Mouse (Mus musculus): ENCODE results near the gene Ppp4r4. TPM values are rescaled to one million over a fixed set of nuclear protein-coding genes. Genes with fewer than 3 reads are reported as not detected.
"Not testable (repeated sequence)": the region's sequence is repeated elsewhere in the genome, so short reads cannot be mapped to it uniquely, and the experiment has no call there.

Gene Ppp4r4
- polyA plus RNA-seq, 1 experiment from 2014 or later = 1.8 TPM

DNA sequence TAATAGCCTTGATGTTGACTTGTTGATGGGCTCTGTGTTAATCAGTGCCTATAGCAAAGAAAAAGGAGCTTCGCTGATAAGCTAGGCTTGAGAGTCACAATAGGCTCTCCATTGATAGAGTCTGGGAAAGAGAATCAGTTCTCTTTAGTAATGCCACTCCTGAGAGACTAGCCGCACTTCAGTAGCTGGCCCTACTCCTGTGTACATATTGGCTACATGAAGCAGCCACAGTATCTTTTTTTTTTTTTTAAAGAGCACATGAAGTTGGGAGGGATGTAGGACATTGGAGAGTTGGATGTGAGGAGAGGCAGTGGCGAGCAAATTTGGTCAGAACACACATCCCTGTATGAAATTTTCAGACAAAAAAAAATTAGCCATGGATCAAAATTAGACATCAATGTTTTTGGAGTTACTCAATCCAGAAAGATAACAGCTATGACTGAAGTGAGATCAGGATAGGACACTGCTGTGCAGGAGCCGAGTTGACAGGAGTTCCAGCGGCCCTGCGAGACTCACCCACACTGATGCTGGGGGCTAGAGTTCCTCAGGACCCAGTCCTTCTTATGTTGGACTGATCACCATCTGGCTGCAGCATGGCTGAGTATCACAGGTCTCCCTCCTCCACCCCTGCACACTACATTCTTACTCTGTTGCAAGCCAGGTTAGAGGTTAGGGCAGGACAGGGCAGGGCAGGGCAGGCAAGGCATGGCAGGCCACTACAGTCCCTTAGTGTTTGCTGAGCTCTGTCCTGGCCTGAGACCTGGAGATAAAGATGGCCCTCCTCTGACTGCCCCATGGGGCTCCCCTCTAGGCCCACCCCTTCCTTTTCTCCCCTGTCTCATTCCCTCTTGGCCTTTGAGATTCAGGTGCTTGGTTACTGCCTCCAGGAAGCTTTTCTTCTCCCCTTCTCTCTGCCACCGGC is 123.3 kb downstream of the Ppp4r4 start:
- no peaks in the 10 kb centered on the region for H3K9me3 ChIP-seq (replicated peaks; ENCODE audit: low read length)
- DNase-seq (ENCODE audit: low spot score) (no peak), ATAC-seq (replicated peaks; ENCODE audit: low FRiP score, low read depth) (no peak)
- no peaks in the 10 kb centered on the region for H3K36me3 ChIP-seq (ENCODE audit: insufficient read depth, low read length)
- H3K4me2 ChIP-seq (ENCODE audit: low read length) = no peak overlapping the region
- TF ChIP-seq CTCF (IDR thresholded peaks at IDR 0.05; ENCODE audit: low read depth) = no peak
- H3K27me3 ChIP-seq (ENCODE audit: insufficient read depth, low read length) = no peaks in the 10 kb centered on the region
- H3K27ac ChIP-seq = no peak overlapping the region
- H3K9ac ChIP-seq (ENCODE audit: low read depth, low read length) = no peak overlapping the region
- H3K4me3 ChIP-seq (replicated peaks; ENCODE audit: low read depth, low read length) = no peak overlapping the region
- H3K4me1 ChIP-seq (replicated peaks; ENCODE audit: insufficient read depth, low read length) = no peaks in the 10 kb centered on the region
- WGBS = 86% methylated on average over 7 of the region's 7 CpGs

DNA sequence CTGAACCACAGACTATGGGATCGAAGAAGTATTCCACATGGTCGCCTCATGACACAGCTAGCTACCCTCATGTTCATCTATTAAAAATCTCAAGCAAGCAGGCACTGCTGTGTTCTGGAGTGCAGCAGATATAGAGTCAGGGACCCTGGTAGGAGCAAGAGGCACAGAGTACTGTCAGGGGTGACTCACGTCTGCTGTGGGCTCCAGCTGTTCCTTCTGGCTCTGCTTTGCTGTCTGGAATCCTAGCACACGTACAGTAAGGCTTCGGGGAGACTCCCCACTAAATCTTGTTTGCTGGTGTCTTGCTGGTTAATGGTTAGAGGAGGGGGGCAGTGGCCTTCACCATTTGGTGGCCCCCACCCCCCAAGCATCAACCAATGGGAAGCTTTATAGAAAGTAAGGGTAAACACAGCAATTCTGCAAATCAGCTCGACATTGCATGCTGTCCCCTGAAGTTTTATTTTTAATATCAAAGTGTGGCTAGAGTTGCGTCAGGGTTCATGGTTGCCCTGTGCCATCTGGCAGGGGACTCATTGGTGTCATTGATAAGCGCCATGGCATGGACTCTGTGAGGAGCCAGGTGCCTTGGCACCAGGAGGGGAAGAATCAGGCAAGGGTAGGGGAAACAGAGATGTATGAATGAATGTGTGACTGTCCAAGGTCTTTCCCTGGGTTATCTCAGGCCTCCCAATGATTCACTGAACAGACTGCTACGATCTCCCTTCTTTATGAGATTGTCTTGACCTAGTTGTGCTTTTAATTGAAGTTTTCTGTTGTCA is 125.0 kb downstream of the Ppp4r4 start, which contains the start of gene Serpina6:
Serpina6 (minus strand) TSS at position 365 of the 779 bp plus-strand sequence.
- ATAC-seq (replicated peaks; ENCODE audit: low FRiP score, low read depth) (no peak), DNase-seq (ENCODE audit: low spot score) (no peak)
- H3K27me3 ChIP-seq (ENCODE audit: insufficient read depth, low read length) = no peaks in the 10 kb centered on the region
- no peaks in the 10 kb centered on the region for H3K36me3 ChIP-seq (ENCODE audit: insufficient read depth, low read length)
- 68% methylated on average over 9 of the region's 9 CpGs for WGBS
- H3K4me3 ChIP-seq (replicated peaks; ENCODE audit: low read depth, low read length) = no peak within 1 kb of the TSS
- H3K4me2 ChIP-seq (ENCODE audit: low read length) = no peak within 1 kb of the TSS
- no peak within 1 kb of the TSS for H3K27ac ChIP-seq
- TF ChIP-seq CTCF (IDR thresholded peaks at IDR 0.05; ENCODE audit: low read depth) = no peak
- H3K4me1 ChIP-seq (replicated peaks; ENCODE audit: insufficient read depth, low read length) = no peaks in the 10 kb centered on the region
- no peak within 1 kb of the TSS for H3K9ac ChIP-seq (ENCODE audit: low read depth, low read length)
- no peaks in the 10 kb centered on the region for H3K9me3 ChIP-seq (replicated peaks; ENCODE audit: low read length)

DNA sequence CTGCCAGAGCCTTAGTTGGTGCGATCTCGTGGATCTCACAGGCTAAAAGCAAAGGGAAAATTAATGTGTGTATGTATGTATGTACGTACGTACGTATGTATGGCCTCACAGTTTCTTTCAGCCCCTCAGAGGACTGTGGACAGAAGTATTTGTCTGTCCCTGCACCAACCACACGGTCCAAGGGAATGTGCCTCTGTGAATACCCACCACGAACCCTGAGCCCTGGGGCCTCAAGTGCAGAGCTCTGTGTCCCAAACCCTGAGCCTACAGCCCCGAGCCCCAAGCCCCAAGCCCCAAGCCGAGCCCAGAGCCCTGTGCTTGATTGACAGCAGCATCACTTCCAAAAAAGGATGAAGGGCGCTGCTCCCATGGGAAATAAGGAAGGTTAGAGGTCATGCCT is 125.9 kb downstream of the Ppp4r4 start:
- H3K4me2 ChIP-seq (ENCODE audit: low read length) = no peak overlapping the region
- H3K36me3 ChIP-seq (ENCODE audit: insufficient read depth, low read length) = no peaks in the 10 kb centered on the region
- no peak overlapping the region for H3K9ac ChIP-seq (ENCODE audit: low read depth, low read length)
- DNase-seq (ENCODE audit: low spot score) = no peak
- no peaks in the 10 kb centered on the region for H3K4me1 ChIP-seq (replicated peaks; ENCODE audit: insufficient read depth, low read length)
- TF ChIP-seq CTCF (IDR thresholded peaks at IDR 0.05; ENCODE audit: low read depth) = no peak
- no peak overlapping the region for H3K4me3 ChIP-seq (replicated peaks; ENCODE audit: low read depth, low read length)
- no peak for ATAC-seq (replicated peaks; ENCODE audit: low FRiP score, low read depth)
- no peaks in the 10 kb centered on the region for H3K27me3 ChIP-seq (ENCODE audit: insufficient read depth, low read length)
- WGBS = 80% methylated on average over 10 of the region's 10 CpGs
- no peak overlapping the region for H3K27ac ChIP-seq
- H3K9me3 ChIP-seq (replicated peaks; ENCODE audit: low read length) = no peaks in the 10 kb centered on the region

DNA sequence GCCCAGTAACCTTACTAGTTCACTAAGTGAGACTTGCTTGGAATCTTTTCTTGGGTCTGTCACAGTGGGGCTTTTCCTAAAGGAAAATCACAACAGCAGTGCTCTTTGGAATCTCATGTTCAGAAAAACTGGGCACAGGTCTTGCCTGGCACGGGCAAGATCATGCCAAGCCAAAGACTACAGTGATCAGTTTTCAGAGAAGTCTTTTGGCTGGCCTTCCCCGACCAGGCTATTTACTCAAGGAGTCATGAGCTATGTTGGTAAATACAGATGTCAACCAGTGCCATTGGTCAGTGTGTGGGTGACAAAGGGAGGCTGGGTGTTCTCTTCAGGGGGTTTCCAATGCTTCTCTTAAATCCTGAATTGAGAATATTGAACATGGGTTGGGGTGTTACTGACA is 127.1 kb downstream of the Ppp4r4 start:
- no peaks in the 10 kb centered on the region for H3K27me3 ChIP-seq (ENCODE audit: insufficient read depth, low read length)
- TF ChIP-seq CTCF (IDR thresholded peaks at IDR 0.05; ENCODE audit: low read depth) = no peak
- no peak overlapping the region for H3K4me2 ChIP-seq (ENCODE audit: low read length)
- H3K4me1 ChIP-seq (replicated peaks; ENCODE audit: insufficient read depth, low read length) = no peaks in the 10 kb centered on the region
- H3K36me3 ChIP-seq (ENCODE audit: insufficient read depth, low read length) = no peaks in the 10 kb centered on the region
- H3K4me3 ChIP-seq (replicated peaks; ENCODE audit: low read depth, low read length) = no peak overlapping the region
- no peaks in the 10 kb centered on the region for H3K9me3 ChIP-seq (replicated peaks; ENCODE audit: low read length)
- DNase-seq (ENCODE audit: low spot score) = no peak
- H3K9ac ChIP-seq (ENCODE audit: low read depth, low read length) = no peak overlapping the region
- no peak for ATAC-seq (replicated peaks; ENCODE audit: low FRiP score, low read depth)
- WGBS = 82% methylated on average over 2 of the region's 2 CpGs
- no peak overlapping the region for H3K27ac ChIP-seq

DNA sequence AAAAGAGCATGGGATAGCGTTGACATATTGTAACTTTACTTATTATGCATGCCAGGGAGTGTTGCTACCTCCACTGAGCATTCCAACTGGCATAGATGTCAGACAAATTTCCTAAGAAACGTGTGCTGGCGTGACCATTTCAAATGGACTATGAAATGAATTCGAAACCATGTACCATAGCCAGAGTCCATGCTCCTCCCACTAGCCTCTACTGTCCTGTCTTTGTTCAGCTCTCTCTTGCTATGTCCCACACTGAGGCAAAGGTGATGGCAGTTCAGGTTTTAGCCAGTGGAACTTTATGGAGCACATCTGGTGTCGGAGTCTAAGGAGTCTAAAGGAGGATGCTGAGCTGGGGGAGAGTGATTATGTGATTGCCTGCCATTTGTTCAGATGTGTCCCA is 128.0 kb downstream of the Ppp4r4 start:
- TF ChIP-seq CTCF (IDR thresholded peaks at IDR 0.05; ENCODE audit: low read depth) = no peak
- WGBS = 68% methylated on average over 5 of the region's 5 CpGs
- ATAC-seq (replicated peaks; ENCODE audit: low FRiP score, low read depth) (no peak; the same call in 1 of the 2 replicates), DNase-seq (ENCODE audit: low spot score) (no peak)
- Histone ChIP-seq H3K9me3 (replicated peaks; ENCODE audit: low read length) (no peaks in the 10 kb centered on the region), H3K36me3 (ENCODE audit: insufficient read depth, low read length) (no peaks in the 10 kb centered on the region), H3K9ac (ENCODE audit: low read depth, low read length) (no peak overlapping the region), H3K4me1 (replicated peaks; ENCODE audit: insufficient read depth, low read length) (no peaks in the 10 kb centered on the region), H3K27ac (no peak overlapping the region), H3K27me3 (ENCODE audit: insufficient read depth, low read length) (no peaks in the 10 kb centered on the region), H3K4me3 (replicated peaks; ENCODE audit: low read depth, low read length) (no peak overlapping the region), H3K4me2 (ENCODE audit: low read length) (no peak overlapping the region)

DNA sequence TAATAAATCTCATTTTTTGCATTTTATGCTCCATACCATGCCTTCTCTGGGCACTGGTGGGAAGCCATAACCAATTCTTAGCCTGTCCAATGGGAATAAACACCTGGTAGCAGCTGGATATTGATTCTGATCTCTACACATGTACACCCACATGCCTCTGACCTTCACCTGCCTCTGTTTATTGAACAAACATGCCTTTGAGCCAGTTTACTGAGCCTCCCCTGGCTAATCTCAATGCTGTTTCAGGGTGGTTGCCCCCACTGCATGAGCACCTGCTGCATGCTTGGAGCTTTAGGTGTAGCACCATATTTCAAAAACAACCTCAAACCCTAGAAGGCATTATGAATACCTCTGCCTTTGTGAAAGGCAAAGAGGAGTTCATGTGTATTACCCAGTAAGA is 130.0 kb downstream of the Ppp4r4 start:
- not testable (repeated sequence) for DNase-seq (ENCODE audit: low spot score); H3K9me3 ChIP-seq (replicated peaks; ENCODE audit: low read length); H3K9ac ChIP-seq (ENCODE audit: low read depth, low read length); H3K4me1 ChIP-seq (replicated peaks; ENCODE audit: insufficient read depth, low read length); H3K36me3 ChIP-seq (ENCODE audit: insufficient read depth, low read length); ATAC-seq (replicated peaks; ENCODE audit: low FRiP score, low read depth); H3K27ac ChIP-seq; H3K4me3 ChIP-seq (replicated peaks; ENCODE audit: low read depth, low read length); H3K27me3 ChIP-seq (ENCODE audit: insufficient read depth, low read length); H3K4me2 ChIP-seq (ENCODE audit: low read length)

Other genes starting within 250 kb of the Ppp4r4 start
- gene Fam181a, start 221.3 kb upstream of the Ppp4r4 start, polyA plus RNA-seq (2015; fragmentation: Nextera tagmentation; extraction: Ambion mirVana) = not detected in 2 replicates
- 1.3 and 1.8 TPM in 2 replicates for gene Asb2, start 176.3 kb upstream of the Ppp4r4 start, polyA plus RNA-seq (2015; fragmentation: Nextera tagmentation; extraction: Ambion mirVana)
- 5.6 TPM in 2 replicates for gene Otub2, start 143.6 kb upstream of the Ppp4r4 start, polyA plus RNA-seq (2015; fragmentation: Nextera tagmentation; extraction: Ambion mirVana)
- 0.34 and 0.41 TPM in 2 replicates for gene 9330161L09Rik, start 124.5 kb upstream of the Ppp4r4 start, polyA plus RNA-seq (2015; fragmentation: Nextera tagmentation; extraction: Ambion mirVana)
- 115 and 120 TPM in 2 replicates for gene Ddx24, start 106.5 kb upstream of the Ppp4r4 start, polyA plus RNA-seq (2015; fragmentation: Nextera tagmentation; extraction: Ambion mirVana)
- 34.1 and 37.5 TPM in 2 replicates for gene Ifi27, start 98.1 kb upstream of the Ppp4r4 start, polyA plus RNA-seq (2015; fragmentation: Nextera tagmentation; extraction: Ambion mirVana)
- 126 and 205 TPM in 2 replicates for gene Ifi27l2a, start 88.6 kb upstream of the Ppp4r4 start, polyA plus RNA-seq (2015; fragmentation: Nextera tagmentation; extraction: Ambion mirVana)
- gene Ifi27l2b, start 75.1 kb upstream of the Ppp4r4 start, polyA plus RNA-seq (2015; fragmentation: Nextera tagmentation; extraction: Ambion mirVana) = not detected in 2 replicates
- 9.7 and 9.8 TPM in 2 replicates for gene Serpina10, start 99.2 kb downstream of the Ppp4r4 start, polyA plus RNA-seq (2015; fragmentation: Nextera tagmentation; extraction: Ambion mirVana)
- 355 and 410 TPM in 2 replicates for gene Serpina6, start 124.9 kb downstream of the Ppp4r4 start, polyA plus RNA-seq (2015; fragmentation: Nextera tagmentation; extraction: Ambion mirVana)
- 0.22 TPM in 1 of 2 replicates, not detected in the other for gene Serpina16, start 143.9 kb downstream of the Ppp4r4 start, polyA plus RNA-seq (2015; fragmentation: Nextera tagmentation; extraction: Ambion mirVana)
- 1.5 and 1.8 TPM in 2 replicates for gene Serpina1f, start 163.2 kb downstream of the Ppp4r4 start, polyA plus RNA-seq (2015; fragmentation: Nextera tagmentation; extraction: Ambion mirVana)
- gene Serpina1d, start 241.3 kb downstream of the Ppp4r4 start, polyA plus RNA-seq (2015; fragmentation: Nextera tagmentation; extraction: Ambion mirVana) = 1.4 and 1.5 TPM in 2 replicates

Data from kidney, postnatal 0 days (tissue).